Mouse (Mus musculus) midbrain, embryonic 12.5 days (tissue): Measurements from ENCODE around the gene Parva. TPM values are rescaled to one million over a fixed set of nuclear protein-coding genes. Genes with fewer than 3 reads are reported as not detected.

Source experiments
- ATAC-seq: fragments of 200-750 bp; cut with Nextera tagmentation; 2 replicates; pipeline ENCODE4 v1.8.0; 2017; ENCODE audit warnings: low read depth, moderate TSS enrichment, moderate library complexity; ENCODE audit not compliant: low FRiP score
- H3K27ac ChIP-seq: fragments of 300-500 bp; sonication (generic); replicated peaks from 2 replicates; pipeline ENCODE4 v1.5.1; 2016; ENCODE audit warnings: mild to moderate bottlenecking
- H3K27me3 ChIP-seq: fragments of 300-500 bp; sonication (generic); 2 replicates; pipeline ENCODE4 v1.6.1; 2016; ENCODE audit warnings: mild to moderate bottlenecking
- H3K36me3 ChIP-seq: fragments of 300-500 bp; sonication (generic); 2 replicates; pipeline ENCODE4 v1.6.1; 2016
- H3K4me1 ChIP-seq: fragments of 300-500 bp; sonication (generic); 2 replicates; pipeline ENCODE4 v1.6.1; 2016
- H3K4me2 ChIP-seq: fragments of 300-500 bp; sonication (generic); replicated peaks from 2 replicates; pipeline ENCODE4 v1.6.1; 2016; ENCODE audit warnings: mild to moderate bottlenecking, moderate library complexity
- H3K4me3 ChIP-seq: fragments of 300-500 bp; sonication (generic); 2 replicates; pipeline ENCODE4 v1.5.1; 2016; ENCODE audit warnings: mild to moderate bottlenecking
- H3K9ac ChIP-seq: fragments of 300-500 bp; sonication (generic); replicated peaks from 2 replicates; pipeline ENCODE4 v1.6.1; 2016; ENCODE audit warnings: mild to moderate bottlenecking, moderate library complexity
- H3K9me3 ChIP-seq: fragments of 300-500 bp; sonication (generic); 2 replicates; pipeline ENCODE4 v1.6.1; 2016; ENCODE audit warnings: mild to moderate bottlenecking
- WGBS: fragments of 180-500 bp; shearing (Covaris S2); methylation state at CpG from one replicate; pipeline ENCODE4 v1.1.7; 2016; 5-methylcytosine and 5-hydroxymethylcytosine counted together
- polyA plus RNA-seq: library from polyadenylated mRNA; unstranded; fragments of >200 nt; fragmentation: Nextera tagmentation; extraction: Ambion mirVana; gene quantifications from 2 replicates; pipeline ENCODE4 v1.2.1, GENCODE M21; 2016

Parva gene
- polyA plus RNA-seq, 1 experiment from 2014 or later: 55.6 TPM

DNA sequence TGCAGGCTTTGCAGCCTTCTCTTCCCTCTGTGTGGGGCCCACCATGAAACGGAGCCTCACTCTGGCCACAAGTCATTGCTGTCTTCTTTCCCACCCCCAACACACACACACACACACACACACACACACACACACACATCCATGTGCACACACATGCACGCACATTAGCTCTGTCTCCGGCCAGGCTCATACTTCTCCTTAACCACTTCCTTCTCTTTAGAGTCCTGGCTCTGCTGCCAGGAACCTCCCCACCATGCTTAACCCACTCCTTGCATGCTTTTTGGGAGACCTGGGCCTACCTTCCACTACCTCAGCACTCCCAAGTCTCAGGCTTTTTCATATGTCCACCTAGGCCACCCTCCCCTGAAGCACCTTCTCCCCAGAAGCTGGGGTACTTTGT, 76.6 kb downstream of the Parva start:
- Histone ChIP-seq H3K9me3 (no peaks in the 10 kb centered on the region), H3K4me3 (no peak overlapping the region), H3K27me3 (0 out of 2 replicates have a peak, but pooled peaks cover 3% of the 10 kb centered on the region), H3K27ac (no peak overlapping the region), H3K36me3 (no peaks in the 10 kb centered on the region), H3K4me2 (no peak overlapping the region), H3K4me1 (peaks cover 23% of the 10 kb centered on the region), H3K9ac (no peak overlapping the region)
- WGBS: 84% methylated on average over 3 of the region's 3 CpGs
- no peak for ATAC-seq

DNA sequence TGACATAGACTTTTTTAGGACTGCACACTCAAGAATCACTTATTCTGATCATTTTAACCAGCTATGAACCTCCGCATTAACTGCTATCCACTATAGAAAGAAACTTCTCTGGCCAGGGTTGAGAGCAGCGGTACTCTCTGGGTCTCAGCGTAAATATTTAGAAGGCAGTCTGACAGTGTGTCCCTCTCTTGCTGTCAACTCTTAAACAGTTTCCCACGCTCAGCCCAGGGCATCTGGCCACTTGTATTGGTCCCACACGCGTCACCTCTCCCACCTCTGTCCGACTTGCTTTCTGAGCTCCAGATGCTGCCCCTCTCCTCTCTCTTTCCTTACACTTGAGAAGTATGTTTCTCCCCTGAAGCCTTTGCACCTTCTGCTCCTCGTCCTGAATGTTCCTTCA, 81.8 kb downstream of the Parva start:
- H3K27me3 ChIP-seq: 0 out of 2 replicates have a peak, but pooled peaks cover 3% of the 10 kb centered on the region
- no peak overlapping the region for H3K9ac ChIP-seq
- WGBS: 92% methylated on average over 8 of the region's 8 CpGs
- H3K4me1 ChIP-seq: peaks cover 24% of the 10 kb centered on the region
- H3K36me3 ChIP-seq: no peaks in the 10 kb centered on the region
- ATAC-seq: no peak
- H3K4me2 ChIP-seq: no peak overlapping the region
- no peaks in the 10 kb centered on the region for H3K9me3 ChIP-seq
- H3K4me3 ChIP-seq: no peak overlapping the region
- H3K27ac ChIP-seq: no peak overlapping the region

DNA sequence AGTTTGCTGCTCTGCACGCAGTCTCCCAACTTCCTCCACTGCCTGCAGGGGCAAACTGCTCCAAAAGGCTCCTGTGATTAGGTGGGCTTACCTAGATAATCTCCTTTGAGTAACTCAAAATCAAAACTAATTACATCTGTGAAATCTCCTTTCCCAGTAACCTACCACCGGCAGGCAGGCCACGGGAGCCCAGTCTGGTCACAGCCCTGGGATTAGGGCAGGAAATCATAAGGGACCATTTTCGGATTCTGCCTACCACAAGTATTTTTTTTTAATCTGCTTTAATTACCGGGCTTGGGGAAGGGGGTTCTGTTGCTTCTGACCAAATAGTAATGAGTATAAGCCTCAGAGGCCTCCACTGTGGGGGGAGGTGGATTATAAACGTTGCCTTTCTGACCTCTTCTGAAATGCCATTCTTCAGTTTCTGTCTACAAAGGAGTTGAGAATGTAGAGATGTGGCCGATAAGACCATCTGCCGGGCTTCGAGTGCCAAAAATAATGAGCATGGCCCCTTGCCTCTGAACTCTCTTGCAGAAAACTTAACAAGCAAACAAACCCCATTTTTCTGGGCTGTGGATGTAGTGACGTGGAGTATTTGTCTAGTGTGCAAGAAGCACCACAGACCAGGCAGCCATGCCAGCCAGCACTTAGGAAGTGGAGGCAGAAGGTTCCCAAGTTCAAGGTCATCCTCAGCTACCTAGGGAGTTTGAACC, 83.2 kb downstream of the Parva start:
- H3K4me1 ChIP-seq: peaks cover 24% of the 10 kb centered on the region
- no peak overlapping the region for H3K4me3 ChIP-seq
- H3K9me3 ChIP-seq: no peaks in the 10 kb centered on the region
- H3K27me3 ChIP-seq: 0 out of 2 replicates have a peak, but pooled peaks cover 3% of the 10 kb centered on the region
- no peak overlapping the region for H3K4me2 ChIP-seq
- no peaks in the 10 kb centered on the region for H3K36me3 ChIP-seq
- no peak for ATAC-seq
- no peak overlapping the region for H3K27ac ChIP-seq
- H3K9ac ChIP-seq: no peak overlapping the region
- 29% methylated on average over 10 of the region's 10 CpGs for WGBS

DNA sequence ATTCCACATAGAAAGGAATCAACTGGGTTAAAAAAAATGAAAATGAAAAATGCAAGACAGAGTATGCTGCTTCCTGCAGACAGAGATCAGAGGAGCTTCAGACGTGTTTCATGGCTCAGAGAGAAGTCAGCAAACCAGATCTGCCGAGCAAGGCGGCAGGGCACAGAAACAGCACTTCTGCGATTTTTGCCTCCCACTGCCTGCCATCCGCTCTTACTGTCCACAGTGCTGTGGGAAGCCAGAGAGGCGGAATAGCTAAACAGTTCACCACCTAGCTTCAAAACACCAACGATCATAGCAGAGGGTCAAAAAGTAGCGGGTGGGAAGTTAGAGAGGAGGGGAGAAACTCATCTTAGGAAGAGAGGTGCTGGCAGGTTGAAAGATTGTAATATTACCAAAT, 84.0 kb downstream of the Parva start:
- no peak for ATAC-seq
- Histone ChIP-seq H3K36me3 (no peaks in the 10 kb centered on the region), H3K9ac (no peak overlapping the region), H3K4me1 (peaks cover 24% of the 10 kb centered on the region), H3K27me3 (no peaks in the 10 kb centered on the region), H3K4me3 (no peak overlapping the region), H3K9me3 (no peaks in the 10 kb centered on the region), H3K4me2 (no peak overlapping the region), H3K27ac (no peak overlapping the region)
- WGBS: 77% methylated on average over 8 of the region's 8 CpGs

DNA sequence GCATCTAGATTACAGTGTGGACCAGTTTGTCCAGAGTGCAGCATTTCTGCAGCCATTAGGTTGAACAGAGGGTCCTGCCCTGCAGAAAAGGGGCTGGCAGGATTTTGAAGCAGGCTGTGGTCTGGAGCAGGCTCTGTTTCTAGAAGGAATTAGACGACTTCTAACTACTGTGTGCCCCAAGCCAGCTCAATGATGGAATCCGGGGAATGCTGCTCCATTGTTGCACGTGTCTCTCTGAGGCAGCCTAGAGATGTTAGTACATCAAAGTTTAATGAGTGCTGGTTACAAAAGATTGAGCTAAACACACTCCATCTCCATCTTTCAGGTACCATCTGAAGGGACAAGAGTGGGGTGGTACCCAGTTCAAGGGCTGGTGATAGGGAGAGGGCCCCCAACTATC, 85.0 kb downstream of the Parva start:
- H3K4me2 ChIP-seq: no peak overlapping the region
- H3K4me1 ChIP-seq: peaks cover 24% of the 10 kb centered on the region
- H3K36me3 ChIP-seq: no peaks in the 10 kb centered on the region
- ATAC-seq: no peak
- no peaks in the 10 kb centered on the region for H3K9me3 ChIP-seq
- no peak overlapping the region for H3K27ac ChIP-seq
- H3K9ac ChIP-seq: no peak overlapping the region
- 23% methylated on average over 3 of the region's 3 CpGs for WGBS
- H3K4me3 ChIP-seq: no peak overlapping the region
- H3K27me3 ChIP-seq: no peaks in the 10 kb centered on the region

DNA sequence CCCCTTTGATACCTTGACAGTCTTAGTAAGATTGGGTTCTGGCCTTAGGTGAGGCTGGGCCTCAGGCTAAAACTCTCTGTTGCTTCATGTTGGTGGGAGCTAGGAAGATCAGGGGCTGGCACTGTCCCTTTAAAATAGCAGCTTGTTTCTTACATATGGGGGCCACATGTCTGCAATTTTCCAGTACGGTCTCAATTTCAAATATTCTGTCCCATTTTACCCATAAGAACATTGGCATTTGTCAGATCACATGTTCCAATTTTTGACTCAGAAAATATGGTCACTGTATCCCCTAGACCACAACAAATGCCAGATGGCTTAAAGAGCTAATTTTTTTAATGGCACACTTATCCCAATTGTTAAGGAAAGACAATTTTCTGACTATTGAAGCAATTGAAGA, 85.6 kb downstream of the Parva start:
- Histone ChIP-seq H3K27ac (no peak overlapping the region), H3K4me1 (peaks cover 24% of the 10 kb centered on the region), H3K9ac (no peak overlapping the region), H3K4me2 (no peak overlapping the region), H3K27me3 (no peaks in the 10 kb centered on the region), H3K4me3 (no peak overlapping the region), H3K9me3 (no peaks in the 10 kb centered on the region), H3K36me3 (no peaks in the 10 kb centered on the region)
- WGBS: 79% methylated on average over 1 of the region's 1 CpGs
- ATAC-seq: no peak

DNA sequence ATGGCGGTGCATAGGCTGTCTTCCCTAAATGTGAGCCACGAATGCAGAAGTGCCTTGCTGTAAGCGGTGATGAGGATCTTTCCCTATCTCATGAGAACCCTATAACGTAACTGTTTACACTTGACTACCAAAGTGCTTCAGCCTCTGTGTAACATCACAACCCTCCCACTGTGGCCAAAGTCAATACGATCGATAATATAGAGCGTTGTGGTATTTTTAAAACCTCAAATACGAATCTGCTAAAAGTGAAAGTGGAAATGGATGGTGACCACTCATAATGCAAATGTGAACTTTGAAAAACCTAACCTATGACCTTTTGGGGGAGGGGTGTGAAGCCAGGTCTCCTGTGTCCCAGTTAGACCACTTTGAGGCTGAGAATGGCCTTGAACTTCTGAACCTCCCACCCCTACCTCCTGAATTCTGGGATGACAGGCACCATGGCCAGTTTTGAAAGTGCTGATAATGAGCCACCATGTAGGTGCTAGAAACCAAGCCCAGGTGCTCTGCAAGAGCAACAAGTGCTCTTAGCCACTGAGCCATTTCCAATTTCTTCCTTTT, 87.4 kb downstream of the Parva start:
- Histone ChIP-seq H3K4me3 (no peak overlapping the region), H3K36me3 (no peaks in the 10 kb centered on the region), H3K9me3 (no peaks in the 10 kb centered on the region), H3K4me2 (no peak overlapping the region), H3K4me1 (peaks cover 14% of the 10 kb centered on the region), H3K27ac (no peak overlapping the region), H3K9ac (no peak overlapping the region), H3K27me3 (no peaks in the 10 kb centered on the region)
- ATAC-seq: no peak
- WGBS: 94% methylated on average over 8 of the region's 8 CpGs

DNA sequence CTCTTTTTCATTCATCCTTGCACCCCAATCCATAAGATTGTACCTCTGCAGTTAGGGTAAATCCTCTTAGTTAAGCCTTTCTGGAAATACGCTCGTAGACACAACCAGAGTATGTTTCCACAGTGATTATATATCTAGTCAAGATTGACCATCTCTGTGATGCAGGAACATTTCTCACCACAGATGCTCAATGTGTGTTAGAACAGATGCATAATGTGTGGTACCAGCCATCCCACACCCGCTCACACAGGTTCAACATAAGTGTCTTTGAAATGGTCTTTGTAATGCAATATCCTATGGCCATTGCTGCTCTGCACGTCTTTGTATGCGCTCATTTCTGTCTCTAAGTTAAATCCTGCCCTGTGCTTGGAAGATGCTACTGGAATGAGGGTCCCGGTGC, 98.2 kb downstream of the Parva start:
- Histone ChIP-seq H3K36me3 (no peaks in the 10 kb centered on the region), H3K9me3 (no peaks in the 10 kb centered on the region), H3K4me2 (no peak overlapping the region), H3K27ac (no peak overlapping the region), H3K9ac (no peak overlapping the region), H3K27me3 (no peaks in the 10 kb centered on the region), H3K4me1 (peaks cover 11% of the 10 kb centered on the region), H3K4me3 (no peak overlapping the region)
- ATAC-seq: no peak
- 86% methylated on average over 6 of the region's 6 CpGs for WGBS

DNA sequence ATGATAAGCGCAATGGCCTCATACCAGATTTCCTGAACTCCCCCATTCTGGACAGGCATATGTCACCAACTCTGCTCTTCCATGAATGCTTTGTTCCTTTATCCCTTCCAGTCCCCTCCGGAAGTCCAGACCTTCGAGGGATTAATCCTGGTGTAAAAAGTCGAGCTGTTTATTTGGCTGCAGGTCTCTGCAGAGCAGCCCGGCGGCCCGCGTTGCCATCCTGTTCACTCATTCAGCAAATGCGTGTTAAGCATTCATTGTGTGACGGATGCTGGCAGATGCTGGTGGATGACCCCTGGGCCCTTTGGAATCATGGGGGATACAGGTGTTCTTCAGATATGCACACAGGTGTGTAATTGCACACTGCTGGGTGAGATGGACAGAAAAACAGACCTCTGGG, 98.9 kb downstream of the Parva start:
- ATAC-seq: no peak
- Histone ChIP-seq H3K9me3 (no peaks in the 10 kb centered on the region), H3K36me3 (no peaks in the 10 kb centered on the region), H3K27me3 (no peaks in the 10 kb centered on the region), H3K27ac (no peak overlapping the region), H3K4me3 (no peak overlapping the region), H3K9ac (no peak overlapping the region), H3K4me2 (no peak overlapping the region), H3K4me1 (peaks cover 11% of the 10 kb centered on the region)
- 46% methylated on average over 10 of the region's 10 CpGs for WGBS

DNA sequence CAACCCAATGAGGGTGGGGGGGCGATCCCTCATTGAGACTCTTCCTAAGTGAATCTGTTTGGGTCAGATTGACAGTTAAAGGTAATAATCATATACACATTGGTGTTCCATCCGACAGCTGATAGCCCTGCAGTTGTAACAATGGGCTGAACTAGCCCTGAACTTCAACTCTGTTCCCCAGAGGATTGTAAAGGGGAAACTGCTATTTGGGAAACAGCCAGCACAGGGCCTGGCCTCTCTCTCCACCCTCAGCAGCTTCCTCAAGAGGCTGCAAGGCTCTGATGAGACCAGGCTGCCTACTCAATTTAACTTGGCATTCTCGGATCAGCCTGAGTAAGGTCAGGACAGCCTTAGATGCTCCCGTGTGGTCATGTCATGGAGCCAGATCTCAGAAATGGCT, 99.9 kb downstream of the Parva start:
- H3K4me2 ChIP-seq: no peak overlapping the region
- ATAC-seq: no peak
- H3K27ac ChIP-seq: no peak overlapping the region
- no peaks in the 10 kb centered on the region for H3K9me3 ChIP-seq
- peaks cover 11% of the 10 kb centered on the region for H3K4me1 ChIP-seq
- no peaks in the 10 kb centered on the region for H3K36me3 ChIP-seq
- H3K27me3 ChIP-seq: no peaks in the 10 kb centered on the region
- no peak overlapping the region for H3K9ac ChIP-seq
- H3K4me3 ChIP-seq: no peak overlapping the region
- WGBS: 84% methylated on average over 4 of the region's 4 CpGs

DNA sequence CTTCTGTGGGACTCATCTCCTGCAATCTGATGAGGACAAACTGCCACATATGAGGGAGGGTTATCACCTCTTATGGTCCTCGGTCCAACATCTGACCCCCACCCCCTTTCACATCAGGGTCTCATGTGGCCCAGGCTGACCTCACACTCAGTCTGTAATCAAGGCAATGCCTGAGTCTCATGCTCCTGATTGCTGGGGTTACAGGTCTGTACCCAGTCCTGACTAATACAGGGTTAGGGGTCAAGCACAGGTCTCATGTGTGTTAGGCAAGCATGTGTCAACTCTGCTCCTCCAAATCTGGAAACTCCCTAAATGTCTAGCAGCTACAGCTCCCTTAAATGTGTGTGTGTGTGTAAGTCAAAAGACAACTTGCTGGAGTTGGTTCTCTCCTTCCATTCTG, 100.8 kb downstream of the Parva start:
- Histone ChIP-seq H3K27ac (no peak overlapping the region), H3K4me2 (no peak overlapping the region), H3K27me3 (no peaks in the 10 kb centered on the region), H3K4me3 (no peak overlapping the region), H3K9ac (no peak overlapping the region), H3K4me1 (peaks cover 11% of the 10 kb centered on the region), H3K36me3 (no peaks in the 10 kb centered on the region), H3K9me3 (no peaks in the 10 kb centered on the region)
- ATAC-seq: no peak
- WGBS: 100% methylated on average over 1 of the region's 1 CpGs

DNA sequence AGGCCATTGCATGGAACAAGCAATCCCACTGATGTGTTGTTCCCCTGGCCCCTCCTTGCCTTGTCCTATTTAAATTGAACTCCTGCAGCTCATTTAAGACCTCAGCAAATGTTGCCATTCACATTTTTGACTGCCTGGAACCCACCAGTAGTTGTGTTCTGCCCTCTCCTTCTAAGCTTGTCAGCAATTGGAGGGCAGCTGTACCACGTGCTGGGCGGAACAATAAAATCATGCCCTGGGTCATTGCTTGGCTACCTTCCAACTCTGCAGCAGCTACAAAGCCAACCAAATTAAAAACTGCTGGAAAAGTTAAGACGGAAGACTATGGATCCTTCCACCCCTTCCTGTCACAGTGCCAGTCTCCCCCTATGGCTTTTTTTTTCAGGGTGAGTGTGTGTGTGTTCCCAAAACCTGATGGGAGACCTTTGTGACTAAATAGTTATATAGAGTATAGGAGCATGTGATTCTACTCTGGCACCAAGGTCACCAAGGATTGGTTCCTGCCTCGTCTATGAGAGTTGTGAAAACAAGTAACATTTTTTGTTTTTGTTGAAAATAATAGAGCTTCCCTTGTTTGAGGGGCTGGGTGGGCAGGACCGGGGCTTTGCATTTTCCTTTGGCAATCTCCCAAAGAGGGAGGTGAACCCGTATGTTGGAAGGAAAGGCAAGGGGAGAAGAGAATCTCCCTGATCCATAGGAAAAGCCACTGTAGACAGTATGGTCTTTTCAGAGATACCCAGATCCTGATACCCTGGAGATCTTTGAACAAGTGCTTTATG, 101.5 kb downstream of the Parva start:
- Histone ChIP-seq H3K27me3 (no peaks in the 10 kb centered on the region), H3K36me3 (no peaks in the 10 kb centered on the region), H3K4me2 (no peak overlapping the region), H3K27ac (no peak overlapping the region), H3K9ac (no peak overlapping the region), H3K4me3 (no peak overlapping the region), H3K9me3 (no peaks in the 10 kb centered on the region), H3K4me1 (peaks cover 11% of the 10 kb centered on the region)
- no peak for ATAC-seq
- WGBS: 57% methylated on average over 6 of the region's 6 CpGs
